Mouse (Mus musculus) 3134 (cell line): Measurements from ENCODE around the gene H3f3b.
A peak's percentile ranks its signal among the peaks of the same experiment; 100 is the strongest.

Experiments
- DNase-seq: peaks from one replicate; pipeline ENCODE4 v3.0.0-alpha.2; 2011; ENCODE audit warnings: low spot score; ENCODE audit not compliant: insufficient read length; ENCODE audit errors: extremely low read depth

Gene H3f3b

GRCm38 (mm10) chr11:116027756-116028155 lies at the start of gene H3f3b:
Gene H3f3b, minus strand, starts transcription at chr11:116027962.
- DNase-seq, result no peak

GRCm38 (mm10) chr11:116076836-116077235 lies 49.1 kb upstream of the H3f3b start:
- DNase-seq, result no peak

DNA sequence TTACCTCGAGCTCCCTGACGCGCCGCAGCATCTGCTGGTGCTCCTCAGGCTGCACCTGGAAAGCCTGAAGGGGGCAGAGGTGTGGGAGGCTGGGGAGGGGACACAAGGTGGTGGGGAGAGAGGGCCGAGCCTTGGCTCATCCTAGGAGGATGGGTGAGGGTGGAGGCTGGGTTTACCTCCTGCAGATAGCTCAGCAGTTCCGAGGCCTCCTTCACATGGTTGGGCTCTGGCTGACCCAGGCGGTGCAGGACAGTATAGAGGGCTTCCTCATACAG lies 48.4 kb upstream of the H3f3b start:
- no peak for DNase-seq

DNA sequence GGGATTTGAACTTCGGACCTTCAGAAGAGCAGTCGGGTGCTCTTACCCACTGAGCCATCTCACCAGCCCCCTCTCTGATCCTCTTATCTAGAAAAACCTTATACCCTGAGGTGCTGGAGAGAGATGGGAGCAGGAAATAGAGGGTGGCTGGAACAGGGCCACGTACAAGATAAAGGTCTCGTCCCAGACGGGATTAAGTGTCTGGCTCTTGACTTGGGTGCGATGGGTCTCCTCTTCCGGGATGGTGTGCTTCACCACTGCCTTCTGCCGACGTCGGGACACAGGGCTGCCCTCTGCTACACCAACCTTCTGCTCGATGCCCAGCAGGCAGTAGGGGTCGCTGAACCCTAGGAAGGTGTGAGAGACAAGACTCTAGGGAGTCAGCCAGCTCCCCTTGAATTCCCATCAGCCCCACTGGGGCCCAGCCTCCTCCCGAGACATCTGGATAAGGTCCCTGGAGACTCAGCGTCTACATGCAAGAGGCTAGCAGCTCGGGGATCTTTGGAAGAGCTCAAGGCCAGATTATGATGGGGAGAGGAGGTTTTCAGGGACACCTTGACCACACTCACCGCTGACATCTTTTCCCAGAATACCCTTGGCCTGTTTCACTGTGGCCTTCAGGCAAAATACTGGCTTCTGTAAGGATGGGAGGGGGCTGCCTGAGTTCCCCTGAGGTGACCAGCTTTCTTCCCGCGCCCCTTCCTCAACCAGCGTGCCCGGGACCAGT lies 47.9 kb upstream of the H3f3b start:
- DNase-seq, result no peak

GRCm38 (mm10) chr11:116074436-116074991 lies 46.8 kb upstream of the H3f3b start:
- DNase-seq, result no peak

- peak; percentile 65 for DNase-seq
Observed at GRCm38 (mm10) chr11:116072608-116073007, 44.8 kb upstream of the H3f3b start.

DNA sequence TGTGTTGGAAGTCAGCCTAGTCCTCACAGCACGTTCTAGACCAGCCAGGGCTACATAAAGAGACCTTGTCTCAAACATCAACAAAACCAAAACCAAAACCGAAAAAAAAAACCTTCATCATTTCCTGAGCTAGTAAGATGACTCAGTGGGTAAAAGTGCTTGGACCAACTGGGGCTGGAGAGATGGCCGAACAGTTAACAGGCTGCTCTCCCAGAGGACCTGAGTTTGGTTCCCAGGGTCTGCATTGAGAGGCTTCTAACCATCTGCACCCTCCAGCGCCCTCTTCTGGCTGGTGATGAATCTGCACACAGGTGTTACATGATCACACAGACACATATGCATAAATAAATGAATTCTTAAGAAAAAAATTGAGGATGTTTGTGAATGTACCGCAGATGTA lies 43.7 kb upstream of the H3f3b start:
- peak; percentile 76 for DNase-seq

GRCm38 (mm10) chr11:116065345-116065744 lies 37.6 kb upstream of the H3f3b start:
- DNase-seq, result no peak

- DNase-seq, result no peak
Observed at GRCm38 (mm10) chr11:116064187-116064867, 36.6 kb upstream of the H3f3b start.

GRCm38 (mm10) chr11:116063562-116063961 lies 35.8 kb upstream of the H3f3b start:
- DNase-seq, result no peak

- DNase-seq, result no peak
Observed at GRCm38 (mm10) chr11:116062521-116062920, 34.8 kb upstream of the H3f3b start.

- no peak for DNase-seq
Observed at GRCm38 (mm10) chr11:116061641-116062415, 34.1 kb upstream of the H3f3b start.

DNA sequence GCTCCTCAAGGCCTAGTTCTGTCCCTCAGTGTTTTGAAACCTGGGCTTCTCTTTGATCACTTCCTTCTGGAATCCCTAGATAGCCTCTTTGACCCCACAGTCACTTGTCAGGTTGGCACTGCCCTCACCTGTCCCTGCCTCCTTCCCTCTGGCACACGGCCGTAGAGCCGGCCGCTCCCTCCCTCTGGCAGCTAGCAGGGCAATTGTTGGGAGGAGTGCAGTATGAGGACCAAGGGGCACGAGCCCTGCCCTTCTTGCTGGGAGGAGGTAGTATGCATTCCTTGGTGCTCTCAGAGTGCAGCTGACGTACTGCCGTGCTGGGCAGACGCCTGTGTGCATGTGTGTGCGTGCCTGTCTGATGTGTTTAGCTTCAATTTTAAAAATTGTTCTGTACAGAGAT lies 32.8 kb upstream of the H3f3b start:
- no peak for DNase-seq

DNA sequence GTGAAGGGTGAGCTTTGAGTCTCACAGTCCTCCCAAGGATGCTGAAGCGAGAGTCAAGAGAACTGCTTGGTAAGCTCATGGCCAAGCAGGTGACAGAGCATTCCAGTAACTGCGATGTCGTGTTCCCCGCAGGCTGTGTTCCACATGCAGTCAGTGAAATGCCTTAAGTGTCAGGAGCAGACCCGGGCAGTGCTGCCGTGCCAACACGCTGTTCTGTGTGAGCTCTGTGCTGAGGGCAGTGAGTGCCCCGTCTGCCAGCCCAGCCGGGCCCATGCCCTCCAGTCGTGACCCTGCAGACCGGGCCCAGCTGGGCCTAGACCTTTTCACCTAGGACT lies 31.9 kb upstream of the H3f3b start:
- DNase-seq, result no peak

- no peak for DNase-seq
Observed at GRCm38 (mm10) chr11:116058868-116059690, 31.3 kb upstream of the H3f3b start.

DNA sequence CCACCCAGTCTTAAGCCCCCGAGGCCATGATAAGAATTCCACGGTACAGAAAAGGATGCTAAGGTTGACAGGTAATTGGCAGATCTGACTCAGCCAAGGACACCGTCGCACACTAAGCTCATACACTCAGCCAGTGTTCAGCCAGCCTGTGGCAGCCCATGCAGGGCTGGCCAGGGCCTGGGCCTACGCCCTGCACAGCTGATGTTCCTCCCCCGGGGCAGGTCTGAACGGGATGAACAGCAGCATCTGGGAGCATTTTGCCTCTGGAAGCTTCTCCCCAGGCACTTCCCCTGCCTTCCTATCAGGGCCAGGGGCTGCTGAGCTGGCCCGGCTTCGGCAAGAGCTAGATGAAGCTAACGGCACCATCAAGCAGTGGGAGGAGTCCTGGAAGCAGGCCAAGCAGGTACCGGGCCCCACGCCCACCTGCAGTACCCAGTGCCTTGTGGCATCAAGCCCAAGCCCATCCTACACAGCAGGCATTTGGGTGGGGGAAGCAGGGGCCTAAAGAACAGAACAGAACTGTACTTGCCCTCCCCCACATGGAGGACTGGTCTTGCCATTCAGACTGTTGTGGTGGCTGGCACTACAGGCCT lies 30.4 kb upstream of the H3f3b start:
- no peak for DNase-seq

DNA sequence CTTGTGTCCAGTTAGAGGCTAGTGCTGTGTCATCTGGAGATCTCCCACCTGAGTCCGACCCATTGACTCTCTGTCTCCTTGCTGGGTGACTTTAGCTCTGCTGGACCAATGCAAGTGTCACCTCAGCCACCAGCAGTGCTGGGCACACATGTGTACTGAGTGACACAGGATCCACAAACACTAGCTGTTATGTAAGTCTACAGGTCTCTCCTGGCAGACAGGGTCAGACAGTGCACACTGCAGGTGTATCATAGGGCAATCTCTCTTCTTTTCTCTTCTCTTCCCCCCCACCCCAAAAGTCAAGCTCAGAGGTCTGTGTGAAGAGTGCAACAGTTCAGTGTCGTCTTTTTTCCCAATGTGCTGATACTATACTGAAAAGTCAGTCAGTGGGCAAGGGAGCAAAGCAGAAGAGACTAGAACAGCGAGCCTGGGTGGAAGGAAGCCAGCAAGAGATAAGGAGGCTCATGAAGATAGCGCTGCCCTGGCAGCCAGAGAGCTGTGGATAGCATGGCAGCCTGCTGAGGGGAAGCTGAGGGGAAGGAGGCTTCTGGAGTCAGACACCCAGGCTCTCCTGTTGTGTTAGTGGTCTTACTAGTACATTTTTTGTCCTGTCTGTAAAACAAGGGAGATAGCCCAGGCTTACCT lies 29.6 kb upstream of the H3f3b start:
- no peak for DNase-seq

GRCm38 (mm10) chr11:116055873-116056272 lies 28.1 kb upstream of the H3f3b start:
- DNase-seq, result no peak

GRCm38 (mm10) chr11:116053510-116054229 lies 25.9 kb upstream of the H3f3b start:
- no peak for DNase-seq
